Mouse (Mus musculus) gastrocnemius, postnatal 25 days (tissue): ENCODE results near the gene Sbk2. TPM values are rescaled to one million over a fixed set of nuclear protein-coding genes. Genes with fewer than 3 reads are reported as not detected.
"Not testable (repeated sequence)": the region's sequence is repeated elsewhere in the genome, so short reads cannot be mapped to it uniquely, and the experiment has no call there.

ENCODE experiments used
- DNase-seq: peaks from one replicate; pipeline ENCODE4 v3.0.0; 2022
- long read RNA-seq, 2 experiments: library from polyadenylated mRNA; stranded (forward); transcript quantifications; one replicate each; pipeline ENCODE4 v2.0.0; 2021
- total RNA-seq, 2 experiments: library from RNA; stranded (reverse); gene quantifications; 1 replicate in 1 of 2; 2 replicates in 1 of 2; pipeline ENCODE4 v1.2.3; 2021

Gene Sbk2
- 10 to 100 TPM; 29.0 to 60.0 TPM for total RNA-seq
- long read RNA-seq, experiment 1, transcript Sbk2-202 (4 exons, 2,236 nt), result major isoform, 16 of 30 reads
- long read RNA-seq, experiment 1, transcript Sbk2-201 (4 exons, 1,139 nt), result minor isoform, 8 of 30 reads
- long read RNA-seq, experiment 1, partial matches to known transcripts, result 0 of 30 reads
- long read RNA-seq, experiment 1, other reads (novel, unspliced or antisense), result 6 of 30 reads
- long read RNA-seq, experiment 2, transcript Sbk2-202 (4 exons, 2,236 nt), result major isoform, 46 of 89 reads
- long read RNA-seq, experiment 2, transcript Sbk2-201 (4 exons, 1,139 nt), result minor isoform, 25 of 89 reads
- long read RNA-seq, experiment 2, partial matches to known transcripts, result 3 of 89 reads
- long read RNA-seq, experiment 2, other reads (novel, unspliced or antisense), result 15 of 89 reads

DNA sequence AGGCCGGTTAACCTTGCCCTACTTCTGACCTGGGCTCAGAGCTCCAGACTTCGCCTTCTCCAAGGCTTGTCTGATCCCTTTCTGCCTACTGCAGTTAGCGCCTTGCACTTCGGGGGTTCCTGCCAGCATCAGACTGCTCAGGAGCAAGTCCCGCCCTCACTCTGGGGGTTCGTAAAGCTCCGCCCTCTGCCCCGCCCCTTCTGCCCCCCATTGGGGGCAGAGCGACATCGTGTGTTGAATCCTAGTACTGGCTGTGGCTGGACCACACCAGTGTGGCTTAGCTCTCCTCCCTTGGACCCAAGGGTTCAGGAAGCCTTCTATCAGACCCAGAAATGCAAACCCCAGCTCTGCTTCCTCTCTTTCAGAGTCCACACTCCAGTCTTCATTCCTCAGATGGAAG is at the start of gene Sbk2:
TSS of gene Sbk2 (minus strand) at position 135 of the 400 bp plus-strand sequence.
- peak; percentile 81 for DNase-seq

DNA sequence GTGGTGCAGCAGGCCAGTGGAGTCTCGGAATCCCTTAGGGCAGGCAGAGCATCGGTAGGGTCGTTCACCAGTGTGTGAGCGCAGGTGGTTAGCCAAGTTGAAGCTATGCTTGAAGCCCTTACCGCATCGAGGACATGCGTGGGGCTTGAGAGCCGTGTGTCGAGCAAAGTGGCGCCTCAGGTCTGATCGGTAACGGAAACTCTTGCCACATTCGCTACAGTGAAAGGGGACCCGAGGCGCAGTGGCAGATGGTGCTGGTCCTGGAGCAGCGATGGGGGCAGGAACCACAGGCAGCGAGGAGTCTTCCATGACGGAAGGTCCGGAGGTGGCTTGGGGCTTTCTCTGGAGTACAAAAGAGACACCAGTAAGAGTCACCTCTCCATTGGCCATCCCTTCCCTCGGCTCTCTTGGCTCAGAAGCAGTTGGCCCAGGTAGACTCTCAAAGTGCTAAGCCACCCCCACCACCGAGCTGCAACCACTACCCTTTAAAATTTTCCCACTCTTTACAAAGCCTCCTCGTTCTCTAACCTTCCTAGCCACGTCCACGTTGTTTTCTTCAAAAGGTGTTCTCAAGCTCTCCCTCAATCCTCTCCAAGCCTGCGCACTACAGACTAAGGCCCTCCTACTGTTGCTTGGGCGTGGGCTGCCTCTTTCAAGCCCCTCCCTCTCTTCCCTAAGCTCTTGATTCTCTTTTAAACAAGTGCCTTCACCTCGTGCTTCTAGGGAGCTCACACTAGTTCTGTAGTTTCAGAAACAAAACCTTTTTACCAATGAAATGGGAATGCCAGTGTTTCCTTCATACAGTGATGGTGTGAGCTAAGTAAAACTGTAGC is 48.7 kb upstream of the Sbk2 start:
- DNase-seq, result no peak

DNA sequence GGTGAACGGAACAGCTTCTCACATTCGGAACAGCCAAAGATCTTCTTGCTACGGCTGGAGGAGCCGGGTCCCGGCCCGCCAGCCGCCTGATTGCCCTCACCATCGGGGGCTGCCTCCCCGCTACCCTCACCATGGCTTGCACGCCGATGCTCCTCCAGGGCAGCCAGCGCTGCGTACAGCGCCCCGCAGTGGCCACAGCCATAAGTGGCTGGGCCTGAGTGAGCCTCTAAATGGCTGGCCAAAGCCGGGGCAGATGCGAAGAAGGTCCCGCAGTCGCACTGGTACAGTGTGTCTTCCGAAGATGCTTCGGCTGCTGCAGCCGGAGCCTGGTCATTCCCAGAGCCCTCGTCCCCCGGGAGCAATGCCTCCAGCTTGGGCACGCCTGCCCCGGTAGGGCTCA is 44.0 kb upstream of the Sbk2 start:
- no peak for DNase-seq

DNA sequence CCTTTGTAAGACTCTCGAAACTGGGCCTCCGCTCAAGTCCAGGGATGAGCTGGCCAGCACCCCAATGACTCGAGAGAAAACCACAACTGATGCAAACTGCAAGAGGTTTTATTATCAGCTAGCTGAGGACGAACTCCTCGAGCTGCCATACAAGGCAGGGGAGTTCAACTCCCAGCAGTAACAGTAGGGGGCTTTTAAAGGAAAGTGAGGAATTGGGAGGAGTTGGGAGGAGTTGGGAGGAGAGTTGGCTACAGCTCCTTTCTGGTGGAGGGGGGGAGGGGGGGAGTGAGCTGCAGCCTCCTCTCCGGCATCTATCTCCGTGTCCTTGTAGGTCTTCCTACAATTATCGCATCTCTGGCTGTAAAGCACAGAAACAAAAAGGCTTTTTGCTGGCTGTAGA is 38.7 kb upstream of the Sbk2 start:
- DNase-seq, result not testable (repeated sequence)

DNA sequence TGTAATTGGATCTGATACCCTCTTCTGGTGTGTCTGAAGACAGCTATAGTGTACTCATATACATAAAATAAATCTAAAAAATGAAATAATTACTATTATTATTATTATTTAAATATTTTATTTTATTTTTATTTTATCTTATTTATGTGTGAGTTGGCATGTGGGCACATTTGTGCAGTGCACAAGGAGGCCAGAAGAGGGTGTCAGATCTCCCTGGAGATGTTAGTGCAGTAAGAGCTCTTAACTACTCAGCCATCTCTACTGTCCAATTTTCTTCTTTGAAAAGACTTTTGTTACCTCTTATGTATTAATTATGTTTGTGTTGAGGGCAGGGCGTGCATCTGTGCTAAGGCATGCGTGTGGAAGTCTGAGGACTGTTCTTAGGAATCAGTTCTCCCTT is 35.7 kb upstream of the Sbk2 start:
- DNase-seq, result no peak

DNA sequence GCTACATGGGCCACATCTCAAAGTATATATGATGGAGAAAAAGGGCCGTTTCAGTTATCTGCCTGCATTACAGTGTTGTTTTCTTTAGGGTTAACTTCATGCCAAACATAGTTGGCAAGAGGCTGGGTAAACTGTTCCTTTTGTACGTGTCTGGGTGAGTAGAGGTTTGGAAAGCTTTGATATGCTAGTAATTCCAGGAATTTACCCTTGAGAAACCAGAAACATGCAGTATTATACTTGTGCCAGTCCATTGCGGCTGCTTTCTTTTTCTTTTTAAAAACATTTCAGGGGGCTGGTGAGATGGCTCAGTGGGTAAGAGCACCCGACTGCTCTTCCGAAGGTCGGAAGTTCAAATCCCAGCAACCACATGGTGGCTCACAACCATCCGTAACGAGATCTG is 32.7 kb upstream of the Sbk2 start:
- no peak for DNase-seq

DNA sequence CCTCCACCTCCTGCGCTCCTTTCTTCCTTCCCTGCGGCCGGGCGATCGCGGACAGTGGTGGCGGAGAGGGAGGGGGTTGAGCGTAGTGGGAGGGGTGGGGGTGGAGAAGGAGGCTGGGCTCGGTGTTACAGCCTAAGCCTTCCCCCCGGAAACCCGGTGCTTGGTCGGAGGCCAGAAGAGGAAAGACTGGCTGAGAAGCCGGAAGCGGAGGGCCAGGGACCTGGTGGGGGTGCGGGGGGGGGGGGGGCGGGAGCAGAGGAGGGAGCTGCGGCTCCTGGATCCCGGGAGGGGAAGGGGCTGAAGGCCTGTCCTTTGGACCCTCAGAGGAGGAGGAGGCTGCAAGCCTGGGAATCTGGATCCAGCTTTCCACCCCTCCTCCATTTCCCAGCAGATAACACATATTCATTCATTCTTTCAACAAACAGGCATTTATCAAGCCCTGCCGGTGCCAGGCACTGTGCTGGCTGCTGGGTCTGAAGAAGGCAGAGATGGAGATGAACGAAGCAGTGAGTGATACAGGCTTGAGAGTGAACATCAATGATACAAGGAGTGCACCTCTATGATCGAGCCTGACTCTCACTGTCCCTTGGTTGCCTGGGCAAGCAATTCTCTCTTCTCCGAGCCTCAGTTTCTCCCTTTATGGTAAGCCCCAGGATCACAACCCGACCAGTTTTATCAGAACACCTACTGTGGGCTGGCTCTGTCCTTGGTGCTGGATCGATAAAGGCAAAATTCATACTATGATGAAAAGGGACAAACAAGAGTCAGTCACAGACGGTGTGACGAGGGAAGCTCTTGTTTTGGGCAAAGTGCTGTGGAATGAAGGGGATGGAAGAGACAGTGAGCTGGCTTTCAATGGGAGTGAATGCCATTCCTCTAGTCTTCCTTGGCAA is 32.0 kb upstream of the Sbk2 start, which contains the start of gene Zfp579:
TSS of gene Zfp579 (minus strand) at position 156 of the 893 bp plus-strand sequence.
- DNase-seq, result peak; percentile 92

DNA sequence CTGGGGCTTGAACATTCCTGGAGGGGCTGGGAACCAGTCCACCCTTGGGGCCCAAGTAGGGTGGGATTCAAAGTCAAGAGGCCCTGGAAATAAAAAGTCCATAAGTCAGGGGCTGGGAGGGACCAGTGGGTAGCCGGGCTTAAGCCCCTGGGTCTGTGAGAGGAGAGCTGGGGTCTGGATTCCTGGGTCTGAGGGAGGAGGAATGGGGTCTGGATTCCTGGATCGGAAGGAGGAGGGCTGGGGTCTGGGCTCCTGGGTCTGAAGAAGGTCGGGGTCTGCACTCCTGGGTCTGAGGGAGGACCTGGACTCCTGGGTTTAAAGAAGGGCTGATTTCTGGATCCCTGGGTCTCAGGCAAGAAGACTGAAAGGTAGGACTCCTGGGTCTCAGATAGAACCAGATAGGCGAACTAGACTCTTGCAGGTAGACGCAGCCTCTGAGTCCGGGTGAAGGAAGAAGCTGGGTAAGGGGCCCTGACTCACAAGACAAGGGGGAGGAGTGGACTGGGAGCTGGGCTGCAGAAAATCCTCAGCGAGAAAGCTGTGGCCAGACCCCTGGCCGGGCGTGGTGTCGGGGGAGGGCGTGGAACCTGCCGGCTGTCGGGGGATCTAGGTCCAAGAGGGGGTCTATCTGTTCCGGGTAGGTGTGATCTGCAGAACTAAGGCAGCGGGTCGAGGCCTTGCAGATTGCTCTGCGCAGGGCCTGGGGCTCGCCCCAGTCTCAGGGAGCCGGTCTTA is 31.2 kb upstream of the Sbk2 start:
- DNase-seq, result no peak

DNA sequence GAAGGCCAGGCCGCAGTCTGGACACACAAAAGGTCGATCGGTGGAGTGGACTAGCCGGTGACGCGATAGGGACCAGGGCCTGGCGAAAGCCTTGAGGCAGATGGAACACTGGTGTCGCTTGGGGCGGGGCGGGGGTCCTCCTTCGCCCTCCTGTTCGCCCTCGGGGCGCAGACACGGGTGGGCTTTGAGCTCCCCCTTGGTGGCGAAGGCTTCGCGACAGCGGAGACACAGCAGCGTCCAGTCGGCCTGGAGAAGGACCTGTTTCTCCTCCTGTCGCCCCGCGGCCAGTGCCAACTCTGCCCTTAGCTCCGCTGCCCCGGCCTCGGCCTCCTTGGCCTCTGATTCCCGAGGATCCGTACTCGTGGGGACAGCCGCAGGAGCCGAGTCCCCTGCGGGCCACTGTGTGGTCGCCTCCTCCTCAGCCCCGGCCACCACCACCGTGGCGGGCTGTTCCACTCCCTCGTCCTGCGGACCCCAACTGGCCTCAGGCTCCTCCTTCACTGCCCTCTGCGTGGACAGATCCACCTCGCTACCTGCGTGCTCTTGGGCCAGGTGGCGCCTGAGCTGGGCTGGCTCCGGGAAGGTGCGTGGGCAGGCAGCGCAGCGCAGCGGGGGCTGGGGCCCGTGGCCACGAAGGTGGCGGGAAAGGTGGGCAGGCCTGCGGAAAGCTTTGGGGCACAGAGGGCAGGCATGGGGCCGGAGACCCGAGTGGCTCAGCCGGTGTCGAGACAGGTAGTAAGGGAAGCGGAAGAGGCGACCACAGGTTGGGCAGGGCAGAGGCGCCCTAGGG is 30.0 kb upstream of the Sbk2 start:
- DNase-seq, result no peak

DNA sequence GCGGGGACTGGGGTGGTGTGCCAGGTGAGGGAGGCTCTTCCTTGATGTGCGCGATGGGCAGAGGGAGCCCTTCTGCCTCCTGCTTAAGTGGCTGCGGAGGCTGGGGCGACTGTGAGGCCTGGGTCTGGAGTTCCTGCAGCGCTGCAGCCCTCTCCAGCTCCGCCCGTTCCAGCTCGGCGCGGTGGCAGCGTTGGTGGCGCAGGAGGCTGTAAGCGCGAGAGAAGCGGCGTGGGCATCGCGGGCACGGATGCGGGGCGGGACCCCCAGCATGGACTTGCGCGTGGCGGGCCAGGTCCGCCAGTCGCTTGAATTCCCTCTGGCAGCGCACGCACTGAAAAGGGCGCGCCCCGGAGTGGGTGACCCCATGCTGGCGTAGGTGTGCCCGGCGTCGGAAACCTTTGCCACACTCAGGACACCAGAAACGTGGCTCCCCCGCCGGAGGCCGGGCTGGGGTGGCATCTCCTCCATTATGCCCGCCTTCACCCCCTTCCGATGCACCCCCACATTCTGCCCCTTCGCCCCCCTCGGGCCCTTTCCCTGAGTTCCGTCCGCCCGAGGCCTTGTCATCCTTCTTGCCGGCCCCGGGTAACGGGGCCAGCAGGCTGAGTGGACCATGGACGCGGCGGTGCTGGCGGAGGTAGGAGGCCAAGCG is 29.3 kb upstream of the Sbk2 start:
- no peak for DNase-seq

DNA sequence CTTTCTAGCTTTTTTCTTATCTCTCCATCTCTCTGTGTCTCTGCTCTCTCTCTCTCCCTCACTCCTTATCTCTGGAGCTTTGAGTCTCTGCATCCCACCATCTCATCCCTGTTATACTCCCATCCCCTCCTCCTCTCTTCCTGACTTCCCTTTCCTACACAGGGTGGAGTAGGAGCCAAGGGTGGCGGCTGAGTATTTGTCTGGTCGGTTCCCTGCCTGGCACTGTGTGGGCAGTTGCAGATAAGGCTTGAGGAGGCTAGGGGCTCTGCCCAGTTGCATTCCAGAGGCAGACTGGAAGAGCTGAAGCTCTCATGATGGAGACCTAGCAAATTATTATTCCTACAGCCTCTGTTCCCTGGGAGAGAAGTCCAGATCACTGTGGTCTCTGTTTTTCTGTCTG is 24.0 kb upstream of the Sbk2 start:
- DNase-seq, result no peak

DNA sequence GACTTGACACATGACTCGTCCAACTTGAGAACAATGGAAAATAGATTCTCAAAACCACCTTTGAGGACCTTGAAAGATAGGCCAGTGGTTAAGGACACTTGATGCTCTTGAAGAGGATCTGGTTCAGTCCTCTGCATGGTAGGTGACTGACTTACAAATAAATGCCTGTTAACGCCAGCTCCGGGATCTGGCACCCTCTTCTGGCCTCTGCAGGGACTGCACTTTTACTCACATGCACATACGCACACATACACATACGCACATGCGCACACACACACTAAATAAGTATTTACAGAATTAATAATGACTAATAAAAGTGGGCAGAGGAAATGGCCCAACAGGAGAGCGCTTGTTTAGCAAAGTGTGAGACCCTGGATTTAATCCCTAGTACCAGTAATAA is 12.6 kb upstream of the Sbk2 start:
- DNase-seq, result no peak

DNA sequence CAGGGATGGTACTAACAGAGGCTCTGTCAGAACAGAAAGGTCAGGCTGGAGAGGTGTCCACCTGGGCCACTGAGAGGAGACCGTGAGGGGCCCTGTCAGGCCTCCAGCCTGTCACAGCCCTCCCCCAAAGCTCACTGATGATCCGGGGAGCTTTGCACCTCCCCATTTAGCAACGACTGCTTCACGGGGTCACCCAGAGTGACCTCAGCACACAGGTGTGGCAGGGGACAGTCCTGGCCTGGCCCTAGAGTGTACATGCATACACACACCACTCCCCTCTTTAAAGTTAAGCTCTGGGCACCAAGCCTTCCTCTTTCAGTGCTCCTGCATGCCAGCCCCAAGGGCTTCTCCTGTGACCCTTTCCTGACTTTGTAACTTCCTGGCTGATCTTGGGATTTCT is 11.2 kb upstream of the Sbk2 start:
- no peak for DNase-seq

DNA sequence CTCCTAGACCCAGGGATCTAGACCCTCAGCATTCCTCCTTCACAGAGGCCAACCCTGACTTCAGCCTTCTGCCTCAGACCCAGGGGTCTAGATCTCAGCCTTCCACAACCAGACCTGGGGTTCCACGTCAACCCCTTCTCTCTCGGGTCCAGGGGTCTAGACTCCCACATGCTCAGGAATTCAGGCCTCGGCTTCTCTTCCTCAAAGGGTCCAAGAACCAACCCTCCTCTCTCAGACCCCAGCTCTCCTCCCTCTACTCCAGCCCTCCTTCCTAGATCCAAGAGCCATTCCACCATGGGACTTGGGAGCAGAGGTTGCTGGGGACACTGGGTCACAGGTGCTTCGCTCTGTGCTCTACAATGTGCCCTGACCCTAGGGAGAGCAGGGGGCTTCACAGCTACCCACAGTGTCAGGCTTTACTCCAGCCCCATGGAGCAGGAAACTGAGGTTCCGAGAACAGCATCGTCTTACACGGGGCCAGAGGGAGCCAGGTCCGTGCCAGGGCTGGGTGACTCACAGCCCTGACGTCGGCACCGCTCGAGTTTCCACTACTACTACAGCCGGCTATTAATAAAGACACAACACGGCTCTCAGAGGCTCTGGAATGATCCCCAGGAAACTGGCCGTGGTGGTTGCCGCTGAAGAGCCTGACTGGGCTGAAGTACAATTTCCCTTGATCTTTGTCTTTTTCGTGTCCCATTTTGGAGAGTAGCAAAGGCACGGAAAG is 8.3 kb upstream of the Sbk2 start:
- DNase-seq, result peak; percentile 83

DNA sequence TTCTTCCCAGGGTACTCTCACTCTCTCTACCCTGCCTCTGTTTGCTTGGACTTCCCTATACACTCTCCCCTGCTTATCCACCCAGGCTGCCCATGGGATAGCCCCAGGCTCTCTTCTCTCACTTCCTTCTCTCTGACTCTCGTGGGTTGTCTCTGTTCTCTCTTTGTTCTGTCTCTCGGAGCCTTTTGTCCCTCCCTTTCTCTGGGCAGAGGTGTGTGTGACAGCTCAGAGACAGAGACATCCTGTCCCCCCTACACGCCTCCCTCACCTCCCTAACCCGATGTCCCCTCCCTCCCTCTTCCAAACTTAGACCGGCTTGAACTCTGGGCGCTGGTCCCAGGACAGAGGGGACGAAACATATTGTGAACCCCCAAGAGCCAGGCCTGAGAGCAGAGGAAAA is 7.5 kb upstream of the Sbk2 start:
- DNase-seq, result no peak

DNA sequence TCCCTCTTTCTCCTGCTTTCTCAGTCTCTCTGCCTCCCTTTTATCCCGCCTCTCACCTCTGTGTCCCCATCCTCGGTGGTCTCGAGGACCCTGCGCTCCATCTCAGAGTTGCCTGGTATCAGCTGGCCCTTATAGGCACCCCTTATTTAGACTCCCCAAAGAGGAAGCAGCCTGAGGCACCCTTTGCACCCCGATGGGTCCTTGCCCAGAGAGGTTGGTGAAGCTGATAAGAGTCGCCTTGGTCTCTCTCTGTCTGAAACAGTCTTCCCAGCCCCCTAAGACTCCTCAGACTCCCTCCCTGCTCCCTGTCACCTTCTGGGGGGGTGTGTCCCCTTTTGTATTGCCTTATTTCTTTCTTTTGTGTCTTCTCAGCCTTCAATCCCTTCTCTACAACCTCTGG is 6.9 kb upstream of the Sbk2 start, which contains the start of gene Sbk3:
TSS of gene Sbk3 (minus strand) at position 101 of the 400 bp plus-strand sequence.
- DNase-seq, result no peak

DNA sequence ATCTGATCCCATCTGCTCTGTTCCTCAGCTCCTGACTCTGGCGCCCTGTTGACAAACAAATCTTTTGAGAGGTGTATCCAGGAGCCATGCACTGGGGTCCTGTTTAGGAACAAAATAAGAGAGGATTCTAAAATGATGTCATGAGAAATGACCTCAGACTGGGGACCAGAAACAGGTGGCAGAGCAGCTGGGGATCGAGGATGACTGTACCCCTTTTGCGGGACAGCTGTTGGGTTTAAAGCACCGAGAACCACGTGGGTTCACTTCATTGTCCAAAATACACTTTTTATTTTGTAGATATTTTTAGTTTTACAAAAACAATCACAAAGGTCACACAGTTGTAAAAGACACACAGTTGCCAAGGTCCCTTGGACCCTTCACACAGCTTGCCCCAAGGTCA is 782 bp upstream of the Sbk2 start:
- no peak for DNase-seq

DNA sequence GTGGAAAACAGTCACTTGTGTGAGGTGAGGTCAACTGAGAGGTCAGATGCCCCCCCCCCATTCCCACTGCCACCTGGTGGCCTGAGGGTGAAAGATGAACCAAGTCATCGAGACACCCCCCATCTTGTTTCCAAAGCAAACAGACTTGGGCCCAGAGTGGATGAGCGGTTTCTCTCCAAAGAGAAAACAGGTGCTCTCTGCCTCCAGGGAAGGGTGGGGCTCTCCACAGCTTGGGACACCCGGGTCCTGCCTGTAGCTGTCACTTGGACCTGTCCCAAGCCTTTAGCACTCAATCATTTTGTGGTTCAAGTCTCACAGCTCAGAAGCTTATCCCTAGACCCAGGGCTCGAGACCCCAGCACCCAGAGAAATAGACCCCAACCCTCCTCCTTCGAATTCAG is 679 bp downstream of the Sbk2 start:
- DNase-seq, result no peak

DNA sequence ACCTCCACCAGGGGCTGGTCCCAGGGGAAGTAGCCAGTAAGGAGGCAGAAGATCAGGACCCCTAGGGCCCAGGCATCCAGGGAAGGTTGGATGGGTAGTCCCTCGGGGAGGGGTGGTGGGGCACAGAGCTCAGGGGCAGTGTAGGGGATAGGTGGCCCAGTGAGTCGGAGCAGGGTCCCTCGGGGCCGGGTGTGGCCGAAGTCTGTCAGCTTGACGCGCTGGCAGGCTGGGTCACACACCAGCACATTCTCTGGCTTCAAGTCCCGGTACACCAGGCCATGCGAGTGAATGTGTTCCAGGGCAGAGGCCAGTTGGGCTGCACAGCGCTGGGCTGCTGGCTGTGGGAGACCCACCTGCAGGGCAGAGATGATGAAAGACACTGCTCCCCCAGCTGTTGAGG is 6.8 kb downstream of the Sbk2 start:
- no peak for DNase-seq
